Mouse (Mus musculus) midbrain, postnatal 0 days (tissue): Measurements from ENCODE around the gene Zfp811. TPM values are rescaled to one million over a fixed set of nuclear protein-coding genes. Genes with fewer than 3 reads are reported as not detected.

Experiments
- ATAC-seq: fragments of 200-750 bp; cut with Nextera tagmentation; 2 replicates; pipeline ENCODE4 v1.8.0; 2017; ENCODE audit warnings: moderate number of reproducible peaks, mild to moderate bottlenecking, moderate TSS enrichment, moderate library complexity; ENCODE audit not compliant: low FRiP score
- DNase-seq: peaks from one replicate; pipeline ENCODE4 v3.0.0-alpha.2; 2015; ENCODE audit warnings: low spot score
- H3K27ac ChIP-seq: fragments of 300-500 bp; sonication (generic); 2 replicates; pipeline ENCODE4 v1.5.1; 2014; ENCODE audit warnings: low read depth, mild to moderate bottlenecking, low read length, mixed read lengths
- H3K27me3 ChIP-seq: fragments of 300-500 bp; sonication (generic); 2 replicates; pipeline ENCODE4 v1.6.1; 2014; ENCODE audit warnings: low read length, control low read depth, mixed read lengths; ENCODE audit not compliant: insufficient read depth
- H3K36me3 ChIP-seq: fragments of 300-500 bp; sonication (generic); 2 replicates; pipeline ENCODE4 v1.6.1; 2014; ENCODE audit warnings: low read length, control low read depth, mixed read lengths; ENCODE audit not compliant: insufficient read depth
- H3K4me1 ChIP-seq: fragments of 300-500 bp; sonication (generic); 2 replicates; pipeline ENCODE4 v1.6.1; 2014; ENCODE audit warnings: mild to moderate bottlenecking, control low read depth, antibody characterized with exemption, low read length, mixed read lengths; ENCODE audit not compliant: insufficient read depth
- H3K4me2 ChIP-seq: fragments of 300-500 bp; sonication (generic); 2 replicates; pipeline ENCODE4 v1.6.1; 2014; ENCODE audit warnings: low read depth, mild to moderate bottlenecking, low read length, mixed read lengths; ENCODE audit not compliant: poor library complexity, severe bottlenecking
- H3K4me3 ChIP-seq: fragments of 300-500 bp; sonication (generic); 2 replicates; pipeline ENCODE4 v1.5.1; 2014; ENCODE audit warnings: low read depth, mild to moderate bottlenecking, low read length, moderate library complexity
- H3K9ac ChIP-seq: fragments of 300-500 bp; sonication (generic); replicated peaks from 2 replicates; pipeline ENCODE4 v1.6.1; 2014; ENCODE audit warnings: mild to moderate bottlenecking, low read length, moderate library complexity, mixed read lengths; ENCODE audit not compliant: poor library complexity, severe bottlenecking
- H3K9me3 ChIP-seq: fragments of 300-500 bp; sonication (generic); 2 replicates; pipeline ENCODE4 v1.6.1; 2016; ENCODE audit warnings: low read length, control low read depth
- CTCF ChIP-seq: IDR thresholded peaks from 2 replicates; pipeline ENCODE4 v1.5.1; 2016; ENCODE audit warnings: antibody characterized with exemption, mild to moderate bottlenecking
- WGBS: fragments of 180-500 bp; shearing (Covaris S2); extraction: QIAGEN DNeasy Blood & Tissue Kit; methylation state at CpG from one replicate; pipeline ENCODE4 v1.1.7; 2014; 5-methylcytosine and 5-hydroxymethylcytosine counted together
- polyA plus RNA-seq: library from polyadenylated mRNA; unstranded; fragments of >200 nt; fragmentation: Nextera tagmentation; extraction: Ambion mirVana; gene quantifications from 2 replicates; pipeline ENCODE4 v1.2.1, GENCODE M21; 2015
- total RNA-seq: library from RNA; depleted of rRNA; stranded (reverse); fragments of >200 nt; gene quantifications from 2 replicates; pipeline ENCODE4 v1.2.3, GENCODE M21; 2014

The Zfp811 gene
- total and polyA plus RNA-seq, 2 experiments from 2014 or later, result 17.9 to 26.0 TPM

- no peak for TF ChIP-seq CTCF
- no peak for ATAC-seq
Measured at GRCm38 (mm10) chr17:32777564-32777963, 32.2 kb downstream of the Zfp811 start.

GRCm38 (mm10) chr17:32771213-32771612, 38.5 kb downstream of the Zfp811 start:
- peaks cover 28% of the 10 kb centered on the region for H3K36me3 ChIP-seq
- H3K4me3 ChIP-seq, result no peak overlapping the region
- H3K27ac ChIP-seq, result no peak overlapping the region
- 84% methylated on average over 1 of the region's 1 CpGs for WGBS
- no peaks in the 10 kb centered on the region for H3K4me1 ChIP-seq
- no peak for ATAC-seq
- H3K27me3 ChIP-seq, result no peaks in the 10 kb centered on the region
- no peak overlapping the region for H3K9ac ChIP-seq
- H3K4me2 ChIP-seq, result no peak overlapping the region
- TF ChIP-seq CTCF, result peak; percentile 43
- no peaks in the 10 kb centered on the region; the same call in 1 of the 2 replicates for H3K9me3 ChIP-seq
- no peak for DNase-seq

More at GRCm38 (mm10) chr17:32777564-32777963, 32.2 kb downstream of the Zfp811 start:
- no peak overlapping the region for H3K4me2 ChIP-seq
- H3K4me3 ChIP-seq, result no peak overlapping the region
- H3K9ac ChIP-seq, result no peak overlapping the region
- no peaks in the 10 kb centered on the region for H3K4me1 ChIP-seq
- 93% methylated on average over 3 of the region's 3 CpGs for WGBS
- DNase-seq, result no peak
- peaks cover 25% of the 10 kb centered on the region for H3K36me3 ChIP-seq
- H3K27ac ChIP-seq, result no peak overlapping the region
- no peaks in the 10 kb centered on the region for H3K27me3 ChIP-seq
- H3K9me3 ChIP-seq, result no peaks in the 10 kb centered on the region

GRCm38 (mm10) chr17:32766422-32766821, 43.3 kb downstream of the Zfp811 start:
- Histone ChIP-seq H3K9me3 (peaks cover 3% of the 10 kb centered on the region; the same call in 1 of the 2 replicates), H3K4me1 (no peaks in the 10 kb centered on the region), H3K4me2 (no peak overlapping the region), H3K36me3 (peaks cover 6% of the 10 kb centered on the region), H3K27me3 (no peaks in the 10 kb centered on the region), H3K4me3 (no peak overlapping the region), H3K27ac (no peak overlapping the region), H3K9ac (no peak overlapping the region)
- DNase-seq (no peak), ATAC-seq (no peak)
- 97% methylated on average over 2 of the region's 2 CpGs for WGBS
- no peak for TF ChIP-seq CTCF

GRCm38 (mm10) chr17:32757331-32757730, 52.4 kb downstream of the Zfp811 start:
- H3K4me2 ChIP-seq, result no peak overlapping the region

GRCm38 (mm10) chr17:32753634-32754033, 56.1 kb downstream of the Zfp811 start:
- peak; percentile 59 for TF ChIP-seq CTCF
- Histone ChIP-seq H3K9me3 (no peaks in the 10 kb centered on the region), H3K27me3 (no peaks in the 10 kb centered on the region), H3K4me1 (no peaks in the 10 kb centered on the region), H3K36me3 (no peaks in the 10 kb centered on the region), H3K27ac (no peak overlapping the region), H3K4me3 (no peak overlapping the region), H3K4me2 (peak overlapping the region; percentile 9; the same call in 1 of the 2 replicates), H3K9ac (no peak overlapping the region)
- peak; percentile 50 for DNase-seq
- ATAC-seq, result no peak
- WGBS, result 13% methylated on average over 12 of the region's 12 CpGs

More at GRCm38 (mm10) chr17:32757331-32757730, 52.4 kb downstream of the Zfp811 start:
- no peaks in the 10 kb centered on the region for H3K4me1 ChIP-seq
- H3K9me3 ChIP-seq, result no peaks in the 10 kb centered on the region
- no peak for DNase-seq
- TF ChIP-seq CTCF, result no peak
- no peaks in the 10 kb centered on the region for H3K36me3 ChIP-seq
- no peak for ATAC-seq
- H3K9ac ChIP-seq, result no peak overlapping the region
- 73% methylated on average over 5 of the region's 5 CpGs for WGBS
- H3K27ac ChIP-seq, result no peak overlapping the region
- H3K4me3 ChIP-seq, result no peak overlapping the region
- H3K27me3 ChIP-seq, result no peaks in the 10 kb centered on the region

- no peaks in the 10 kb centered on the region for H3K9me3 ChIP-seq
- H3K4me2 ChIP-seq, result no peak overlapping the region
- no peak overlapping the region for H3K27ac ChIP-seq
- no peaks in the 10 kb centered on the region for H3K36me3 ChIP-seq
- 76% methylated on average over 6 of the region's 6 CpGs for WGBS
- no peak overlapping the region for H3K9ac ChIP-seq
- H3K4me3 ChIP-seq, result no peak overlapping the region
- ATAC-seq (no peak), DNase-seq (no peak)
- no peak for TF ChIP-seq CTCF
- no peaks in the 10 kb centered on the region for H3K4me1 ChIP-seq
- no peaks in the 10 kb centered on the region for H3K27me3 ChIP-seq
Measured at GRCm38 (mm10) chr17:32752813-32753360, 56.8 kb downstream of the Zfp811 start.
